Mouse (Mus musculus) ES-CJ7 (cell line): ENCODE data around the gene 1810010D01Rik.

Source experiments
- DNase-seq: peaks from one replicate; pipeline ENCODE4 v3.0.0; 2011; ENCODE audit warnings: low read depth, low spot score

1810010D01Rik gene

GRCm38 (mm10) chr7:145176750-145177589 is 30.9 kb downstream of the 1810010D01Rik start:
- DNase-seq, result peak; percentile 28

- no peak for DNase-seq
These were observed 34.4 kb downstream of the 1810010D01Rik start for GRCm38 (mm10) chr7:145173563-145173962.

- peak; percentile 67 for DNase-seq
These were observed 34.8 kb downstream of the 1810010D01Rik start for GRCm38 (mm10) chr7:145173116-145173515.

GRCm38 (mm10) chr7:145169703-145170102 is 38.2 kb downstream of the 1810010D01Rik start:
- no peak for DNase-seq

- DNase-seq, result no peak
These were observed 48.4 kb downstream of the 1810010D01Rik start for GRCm38 (mm10) chr7:145159283-145160240.
